Mouse (Mus musculus): ENCODE data around the gene Igflr1. TPM values are rescaled to one million over a fixed set of nuclear protein-coding genes. Genes with fewer than 3 reads are reported as not detected.

Gene Igflr1
- total and polyA plus RNA-seq, 3 experiments = 0.23 to 3.7 (median 0.75) TPM

DNA sequence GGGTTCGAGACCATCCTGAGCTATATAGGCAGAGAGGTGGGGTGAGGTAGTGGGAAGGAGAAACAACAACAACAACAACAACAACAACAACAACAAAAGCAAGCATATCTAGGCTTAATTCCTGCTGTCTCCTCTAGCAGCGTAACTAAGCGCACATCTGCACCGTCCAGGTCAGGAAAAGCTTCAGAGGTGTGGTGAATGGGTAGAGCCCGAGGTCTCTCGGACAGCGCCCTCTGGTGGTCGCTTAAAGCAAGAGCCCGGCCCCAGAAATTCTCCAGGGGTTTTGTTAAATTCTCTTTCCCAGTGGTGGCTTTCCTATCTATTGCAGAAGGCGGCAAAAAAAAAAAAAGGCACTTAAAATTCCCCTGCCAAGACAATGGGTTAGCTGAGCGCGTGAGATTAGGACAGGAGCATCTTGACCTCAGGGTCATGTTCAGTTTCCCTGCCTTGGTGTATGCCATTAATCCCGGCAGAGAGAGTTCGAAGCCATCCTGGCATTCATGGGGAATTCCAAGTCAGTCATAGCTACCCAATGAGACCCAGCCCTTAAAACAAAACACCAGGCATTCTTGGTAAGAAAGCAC lies 48.4 kb downstream of the Igflr1 start:
- Histone ChIP-seq H3K27me3 (ENCODE audit: control insufficient read depth, insufficient read depth, low read length) (no peaks in the 10 kb centered on the region), H3K27ac (no peak overlapping the region), H3K79me2 (replicated peaks; ENCODE audit: control insufficient read depth, insufficient read depth, low read length) (no peaks in the 10 kb centered on the region), H3K4me3 (no peak overlapping the region), H3K4me1 (ENCODE audit: control insufficient read depth, insufficient read depth, low read length) (no peaks in the 10 kb centered on the region), H3K9ac (ENCODE audit: low read depth, low read length) (no peak overlapping the region), H3K36me3 (ENCODE audit: control insufficient read depth, insufficient read depth, low read length) (no peaks in the 10 kb centered on the region)
- peak; percentile 86 for TF ChIP-seq CTCF (IDR thresholded peaks at IDR 0.05)
- TF ChIP-seq EP300 (IDR thresholded peaks at IDR 0.05; ENCODE audit: insufficient read depth, low read depth, low read length) = no peak
- intact Hi-C loops (cut with DNase I) = loop anchor here (1.0 kb wide), 1 partner anchor 24 kb away; no protein-coding TSS in a partner anchor
- WGBS = 15% methylated on average over 14 of the region's 14 CpGs
- peak; percentile 51 to 73 for DNase-seq

DNA sequence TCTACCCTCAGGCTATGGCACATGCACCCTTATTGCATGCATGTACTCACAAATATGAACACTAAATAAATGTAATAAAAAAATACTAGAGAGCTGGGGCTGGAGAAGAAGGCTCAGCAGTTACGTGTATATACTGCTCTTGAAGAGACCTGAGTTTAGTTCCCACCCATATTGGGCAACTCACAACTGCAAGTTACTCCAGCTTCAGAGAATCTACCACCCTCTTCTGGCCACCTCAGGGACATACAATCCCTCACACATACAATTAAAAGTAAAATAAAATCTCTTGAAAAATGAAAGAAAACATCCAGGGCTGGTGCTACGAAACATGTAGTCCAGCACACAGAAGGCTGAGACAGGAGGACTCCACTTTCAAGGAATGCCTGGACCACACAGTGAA lies 49.2 kb downstream of the Igflr1 start:
- peaks cover under 1% of the 10 kb centered on the region; the same call in 1 of the 2 replicates for H3K36me3 ChIP-seq (ENCODE audit: control insufficient read depth, insufficient read depth, low read length)
- DNase-seq = no peak
- no peaks in the 10 kb centered on the region for H3K79me2 ChIP-seq (replicated peaks; ENCODE audit: control insufficient read depth, insufficient read depth, low read length)
- H3K9ac ChIP-seq (ENCODE audit: low read depth, low read length) = no peak overlapping the region
- H3K27me3 ChIP-seq (ENCODE audit: control insufficient read depth, insufficient read depth, low read length) = no peaks in the 10 kb centered on the region
- no peak overlapping the region for H3K27ac ChIP-seq
- H3K4me3 ChIP-seq = no peak overlapping the region
- WGBS = 72% methylated on average over 2 of the region's 2 CpGs
- H3K4me1 ChIP-seq (ENCODE audit: control insufficient read depth, insufficient read depth, low read length) = no peaks in the 10 kb centered on the region
- no peak for TF ChIP-seq POLR2A (IDR thresholded peaks at IDR 0.05; ENCODE audit: insufficient read depth, low read depth, low read length)
- peak; percentile 32; the same call in 1 of the 2 replicates for TF ChIP-seq CTCF (IDR thresholded peaks at IDR 0.05)
- intact Hi-C loops (cut with DNase I) = no loop called here

DNA sequence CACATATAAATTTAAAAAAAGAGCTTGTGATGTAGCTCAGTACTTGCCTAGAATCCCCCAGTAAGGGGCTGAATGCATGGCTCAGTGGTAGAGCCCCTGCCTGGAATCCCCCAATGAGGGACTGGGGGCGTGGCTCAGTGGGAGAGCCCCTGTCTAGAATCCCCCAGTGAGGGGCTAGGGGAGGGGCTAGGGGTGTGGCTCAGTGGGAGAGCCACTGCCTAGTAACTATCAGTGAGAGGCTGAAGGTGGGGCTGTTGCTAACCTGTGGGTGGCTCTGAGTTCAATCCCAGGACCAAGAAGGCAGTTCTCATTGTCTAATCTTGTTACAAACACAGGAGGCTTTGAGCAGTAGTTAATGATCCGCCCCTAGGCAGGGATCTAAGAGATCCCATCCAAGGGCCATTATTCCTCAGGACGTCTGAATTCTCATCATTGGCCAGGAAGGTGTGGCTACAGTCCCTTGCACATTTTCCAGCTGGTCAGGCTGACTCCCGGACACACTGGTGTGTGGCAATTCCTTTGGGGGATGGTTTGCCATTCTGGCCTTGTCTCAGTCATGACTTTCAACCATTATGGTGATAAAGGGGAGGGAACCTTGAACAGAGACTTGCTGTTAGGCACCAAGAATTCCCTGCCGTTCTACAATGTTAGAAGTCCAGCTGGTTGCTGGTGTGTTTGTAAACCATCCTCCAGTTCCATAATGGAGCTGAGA lies 50.0 kb downstream of the Igflr1 start:
- no peaks in the 10 kb centered on the region for H3K79me2 ChIP-seq (replicated peaks; ENCODE audit: control insufficient read depth, insufficient read depth, low read length)
- intact Hi-C loops (cut with DNase I) = no loop called here
- H3K4me3 ChIP-seq = no peak overlapping the region
- 47% methylated on average over 5 of the region's 5 CpGs for WGBS
- H3K36me3 ChIP-seq (ENCODE audit: control insufficient read depth, insufficient read depth, low read length) = peaks cover 4% of the 10 kb centered on the region; the same call in 1 of the 2 replicates
- no peaks in the 10 kb centered on the region for H3K27me3 ChIP-seq (ENCODE audit: control insufficient read depth, insufficient read depth, low read length)
- no peak overlapping the region for H3K9ac ChIP-seq (ENCODE audit: low read depth, low read length)
- TF ChIP-seq CTCF (IDR thresholded peaks at IDR 0.05) (no peak), EP300 (IDR thresholded peaks at IDR 0.05; ENCODE audit: insufficient read depth, low read depth, low read length) (no peak), POLR2A (IDR thresholded peaks at IDR 0.05; ENCODE audit: insufficient read depth, low read depth, low read length) (no peak)
- DNase-seq = no peak
- H3K4me1 ChIP-seq (ENCODE audit: control insufficient read depth, insufficient read depth, low read length) = no peaks in the 10 kb centered on the region
- no peak overlapping the region for H3K27ac ChIP-seq

Small RNAs within 50 kb of the gene (microRNA-seq; reads per million reads assigned to microRNA genes)
- gene Gm38670 (5.4 to 6.7 reads per million in 2 experiments), gene Mir3569 (0.39 to 0.56 reads per million in 2 experiments)

Other genes starting within 250 kb of the Igflr1 start
Only the 30 nearest of the 32 such genes appear.
- gene Lrfn3, start 202.7 kb upstream of the Igflr1 start, total RNA-seq (2021) = 1 to 10 TPM; 1.1 to 1.3 TPM
- gene Lrfn3, start 202.7 kb upstream of the Igflr1 start, polyA plus RNA-seq (2012; rRNA removed) = 1.4 and 1.9 TPM in 2 replicates
- 10 to 100 TPM; 20.1 to 23.6 TPM for gene Tyrobp, start 151.7 kb upstream of the Igflr1 start, total RNA-seq (2021)
- gene Tyrobp, start 151.7 kb upstream of the Igflr1 start, polyA plus RNA-seq (2012; rRNA removed) = 62.7 and 65.5 TPM in 2 replicates
- gene Hcst, start 145.6 kb upstream of the Igflr1 start, total RNA-seq (2021) = under 1 TPM in 1 of 2 experiments, not detected in 1; 0.59 TPM
- 4.8 TPM in 1 of 2 replicates, not detected in the other for gene Hcst, start 145.6 kb upstream of the Igflr1 start, polyA plus RNA-seq (2012; rRNA removed)
- under 1 TPM; 0.47 to 0.66 TPM for gene Nfkbid, start 143.7 kb upstream of the Igflr1 start, total RNA-seq (2021)
- gene Nfkbid, start 143.7 kb upstream of the Igflr1 start, polyA plus RNA-seq (2012; rRNA removed) = 0.94 and 1.3 TPM in 2 replicates
- gene Aplp1, start 119.9 kb upstream of the Igflr1 start, total RNA-seq (2021) = 1 to 10 TPM; 3.2 to 3.5 TPM
- 3.6 and 6.2 TPM in 2 replicates for gene Aplp1, start 119.9 kb upstream of the Igflr1 start, polyA plus RNA-seq (2012; rRNA removed)
- not detected for gene Kirrel2, start 107.7 kb upstream of the Igflr1 start, total RNA-seq (2021)
- gene Kirrel2, start 107.7 kb upstream of the Igflr1 start, polyA plus RNA-seq (2012; rRNA removed) = not detected in 2 replicates
- not detected for gene Nphs1, start 107.1 kb upstream of the Igflr1 start, total RNA-seq (2021)
- 0.04 TPM in 1 of 2 replicates, not detected in the other for gene Nphs1, start 107.1 kb upstream of the Igflr1 start, polyA plus RNA-seq (2012; rRNA removed)
- not detected for gene Prodh2, start 71.8 kb upstream of the Igflr1 start, total RNA-seq (2021)
- 0.23 TPM in 1 of 2 replicates, not detected in the other for gene Prodh2, start 71.8 kb upstream of the Igflr1 start, polyA plus RNA-seq (2012; rRNA removed)
- under 1 TPM; 0.34 to 0.37 TPM for gene Arhgap33, start 30.4 kb upstream of the Igflr1 start, total RNA-seq (2021)
- 2.3 and 3.0 TPM in 2 replicates for gene Arhgap33, start 30.4 kb upstream of the Igflr1 start, polyA plus RNA-seq (2012; rRNA removed)
- 100 to 1,000 TPM; 718 to 804 TPM for gene Hspb6, start 13.2 kb upstream of the Igflr1 start, total RNA-seq (2021)
- gene Hspb6, start 13.2 kb upstream of the Igflr1 start, polyA plus RNA-seq (2012; rRNA removed) = 1,866 and 1,945 TPM in 2 replicates
- 1 to 10 TPM; 2.5 to 6.3 TPM for gene Proser3, start 13.1 kb upstream of the Igflr1 start, total RNA-seq (2021)
- gene Proser3, start 13.1 kb upstream of the Igflr1 start, polyA plus RNA-seq (2012; rRNA removed) = 5.6 and 5.8 TPM in 2 replicates
- 10 to 100 TPM; 13.7 to 16.0 TPM for gene Lin37, start 5.6 kb upstream of the Igflr1 start, total RNA-seq (2021)
- gene Lin37, start 5.6 kb upstream of the Igflr1 start, polyA plus RNA-seq (2012; rRNA removed) = 16.2 and 20.0 TPM in 2 replicates
- 10 to 100 TPM; 56.0 to 67.9 TPM for gene U2af1l4, start 2.1 kb upstream of the Igflr1 start, total RNA-seq (2021)
- gene U2af1l4, start 2.1 kb upstream of the Igflr1 start, polyA plus RNA-seq (2012; rRNA removed) = 61.3 and 71.4 TPM in 2 replicates
- gene Gm49396, start 2.1 kb upstream of the Igflr1 start, total RNA-seq (2021) = 1 to 10 TPM; 1.1 to 1.9 TPM
- 1.6 and 3.1 TPM in 2 replicates for gene Gm49396, start 2.1 kb upstream of the Igflr1 start, polyA plus RNA-seq (2012; rRNA removed)
- gene Psenen, start 1.8 kb upstream of the Igflr1 start, total RNA-seq (2021) = 10 to 100 TPM; 75.6 to 85.7 TPM
- gene Psenen, start 1.8 kb upstream of the Igflr1 start, polyA plus RNA-seq (2012; rRNA removed) = 109 and 124 TPM in 2 replicates
- gene Kmt2b, start 23.3 kb downstream of the Igflr1 start, total RNA-seq (2021) = 10 to 100 TPM; 15.6 to 15.9 TPM
- gene Kmt2b, start 23.3 kb downstream of the Igflr1 start, polyA plus RNA-seq (2012; rRNA removed) = 25.6 and 28.3 TPM in 2 replicates
- gene Zbtb32, start 33.5 kb downstream of the Igflr1 start, total RNA-seq (2021) = under 1 TPM in 1 of 2 experiments, not detected in 1; 0.11 TPM
- gene Zbtb32, start 33.5 kb downstream of the Igflr1 start, polyA plus RNA-seq (2012; rRNA removed) = 0.20 and 0.64 TPM in 2 replicates
- gene Upk1a, start 47.4 kb downstream of the Igflr1 start, total RNA-seq (2021) = under 1 TPM in 1 of 2 experiments, not detected in 1; 0.36 TPM
- 2.8 and 4.8 TPM in 2 replicates for gene Upk1a, start 47.4 kb downstream of the Igflr1 start, polyA plus RNA-seq (2012; rRNA removed)
- gene Cox6b1, start 60.7 kb downstream of the Igflr1 start, total RNA-seq (2021) = 1,000 to 10,000 TPM; 4,061 to 4,696 TPM
- gene Cox6b1, start 60.7 kb downstream of the Igflr1 start, polyA plus RNA-seq (2012; rRNA removed) = 1,860 and 2,330 TPM in 2 replicates
- not detected for gene Etv2, start 70.4 kb downstream of the Igflr1 start, total RNA-seq (2021)
- not detected in 2 replicates for gene Etv2, start 70.4 kb downstream of the Igflr1 start, polyA plus RNA-seq (2012; rRNA removed)
- 10 to 100 TPM; 47.7 to 51.3 TPM for gene Rbm42, start 84.9 kb downstream of the Igflr1 start, total RNA-seq (2021)
- 25.8 and 29.1 TPM in 2 replicates for gene Rbm42, start 84.9 kb downstream of the Igflr1 start, polyA plus RNA-seq (2012; rRNA removed)
- 1 to 10 TPM; 3.3 to 3.9 TPM for gene Haus5, start 99.6 kb downstream of the Igflr1 start, total RNA-seq (2021)
- 3.7 and 4.9 TPM in 2 replicates for gene Haus5, start 99.6 kb downstream of the Igflr1 start, polyA plus RNA-seq (2012; rRNA removed)
- under 1 TPM in 1 of 2 experiments, not detected in 1; 0.52 TPM for gene Pmis2, start 106.2 kb downstream of the Igflr1 start, total RNA-seq (2021)
- not detected in 2 replicates for gene Pmis2, start 106.2 kb downstream of the Igflr1 start, polyA plus RNA-seq (2012; rRNA removed)
- not detected for gene 2200002J24Rik, start 133.5 kb downstream of the Igflr1 start, total RNA-seq (2021)
- gene 2200002J24Rik, start 133.5 kb downstream of the Igflr1 start, polyA plus RNA-seq (2012; rRNA removed) = 0.35 TPM in 1 of 2 replicates, not detected in the other
- gene Atp4a, start 146.8 kb downstream of the Igflr1 start, total RNA-seq (2021) = under 1 TPM; 0.10 to 0.32 TPM
- not detected in 2 replicates for gene Atp4a, start 146.8 kb downstream of the Igflr1 start, polyA plus RNA-seq (2012; rRNA removed)
- 100 to 1,000 TPM; 219 to 241 TPM for gene Tmem147, start 164.1 kb downstream of the Igflr1 start, total RNA-seq (2021)
- 293 and 357 TPM in 2 replicates for gene Tmem147, start 164.1 kb downstream of the Igflr1 start, polyA plus RNA-seq (2012; rRNA removed)
- gene Gapdhs, start 178.3 kb downstream of the Igflr1 start, total RNA-seq (2021) = not detected
- 1.1 and 1.7 TPM in 2 replicates for gene Gapdhs, start 178.3 kb downstream of the Igflr1 start, polyA plus RNA-seq (2012; rRNA removed)
- 1 to 10 TPM; 1.8 to 2.3 TPM for gene Sbsn, start 186.0 kb downstream of the Igflr1 start, total RNA-seq (2021)
- gene Sbsn, start 186.0 kb downstream of the Igflr1 start, polyA plus RNA-seq (2012; rRNA removed) = 1.6 and 1.7 TPM in 2 replicates
- 1 to 10 TPM in 1 of 2 experiments, under 1 TPM in 1; 0.84 to 1.6 TPM for gene Dmkn, start 198.3 kb downstream of the Igflr1 start, total RNA-seq (2021)
- 7.2 and 8.8 TPM in 2 replicates for gene Dmkn, start 198.3 kb downstream of the Igflr1 start, polyA plus RNA-seq (2012; rRNA removed)
- gene Krtdap, start 222.5 kb downstream of the Igflr1 start, total RNA-seq (2021) = not detected
- not detected in 2 replicates for gene Krtdap, start 222.5 kb downstream of the Igflr1 start, polyA plus RNA-seq (2012; rRNA removed)

All from heart, adult 2 months (tissue).